Mouse (Mus musculus): ENCODE measurements around the gene Itih4. TPM values are rescaled to one million over a fixed set of nuclear protein-coding genes. Genes with fewer than 3 reads are reported as not detected.

Gene Itih4
- polyA plus RNA-seq, 1 experiment from 2014 or later, result 0.40 TPM

Other genes with a start within 250 kb of the Itih4 start
- gene Rft1, start 232.1 kb upstream of the Itih4 start, polyA plus RNA-seq (2016; fragmentation: Nextera tagmentation; extraction: Ambion mirVana), result 11.6 and 11.8 TPM in 2 replicates
- 11.0 and 13.0 TPM in 2 replicates for gene Sfmbt1, start 171.6 kb upstream of the Itih4 start, polyA plus RNA-seq (2016; fragmentation: Nextera tagmentation; extraction: Ambion mirVana)
- 18.3 and 25.1 TPM in 2 replicates for gene Tmem110, start 60.9 kb upstream of the Itih4 start, polyA plus RNA-seq (2016; fragmentation: Nextera tagmentation; extraction: Ambion mirVana)
- gene Mustn1, start 7.3 kb upstream of the Itih4 start, polyA plus RNA-seq (2016; fragmentation: Nextera tagmentation; extraction: Ambion mirVana), result 0.90 and 0.99 TPM in 2 replicates
- 0.64 and 5.0 TPM in 2 replicates for gene Itih3, start 37.3 kb downstream of the Itih4 start, polyA plus RNA-seq (2016; fragmentation: Nextera tagmentation; extraction: Ambion mirVana)
- gene Itih1, start 56.8 kb downstream of the Itih4 start, polyA plus RNA-seq (2016; fragmentation: Nextera tagmentation; extraction: Ambion mirVana), result 0.16 and 2.1 TPM in 2 replicates
- 7.3 and 13.4 TPM in 2 replicates for gene Nek4, start 64.9 kb downstream of the Itih4 start, polyA plus RNA-seq (2016; fragmentation: Nextera tagmentation; extraction: Ambion mirVana)
- 41.2 and 46.7 TPM in 2 replicates for gene Glt8d1, start 114.9 kb downstream of the Itih4 start, polyA plus RNA-seq (2016; fragmentation: Nextera tagmentation; extraction: Ambion mirVana)
- 290 and 338 TPM in 2 replicates for gene Spcs1, start 115.2 kb downstream of the Itih4 start, polyA plus RNA-seq (2016; fragmentation: Nextera tagmentation; extraction: Ambion mirVana)
- 121 and 132 TPM in 2 replicates for gene Pbrm1, start 132.7 kb downstream of the Itih4 start, polyA plus RNA-seq (2016; fragmentation: Nextera tagmentation; extraction: Ambion mirVana)
- gene Gnl3, start 132.7 kb downstream of the Itih4 start, polyA plus RNA-seq (2016; fragmentation: Nextera tagmentation; extraction: Ambion mirVana), result 85.5 and 133 TPM in 2 replicates
- 66.2 and 73.3 TPM in 2 replicates for gene Smim4, start 242.5 kb downstream of the Itih4 start, polyA plus RNA-seq (2016; fragmentation: Nextera tagmentation; extraction: Ambion mirVana)
- 422 and 507 TPM in 2 replicates for gene Nt5dc2, start 244.6 kb downstream of the Itih4 start, polyA plus RNA-seq (2016; fragmentation: Nextera tagmentation; extraction: Ambion mirVana)